Mouse (Mus musculus): ENCODE measurements around the gene Dhx29. TPM values are rescaled to one million over a fixed set of nuclear protein-coding genes. Genes with fewer than 3 reads are reported as not detected.

The Dhx29 gene
- polyA plus RNA-seq, 1 experiment from 2014 or later: 36.6 TPM

GRCm38 (mm10) chr13:112941879-112942330, 14.7 kb downstream of the Dhx29 start:
- no peak overlapping the region for H3K27ac ChIP-seq
- peaks cover 67% of the 10 kb centered on the region for H3K36me3 ChIP-seq
- no peaks in the 10 kb centered on the region for H3K27me3 ChIP-seq (replicated peaks)
- no peaks in the 10 kb centered on the region for H3K4me1 ChIP-seq
- H3K4me3 ChIP-seq: no peak overlapping the region
- ATAC-seq (ENCODE audit: low FRiP score, low read depth): no peak
- H3K4me2 ChIP-seq (replicated peaks): no peak overlapping the region
- WGBS: 73% methylated on average over 15 of the region's 15 CpGs
- H3K9ac ChIP-seq: no peak overlapping the region
- H3K9me3 ChIP-seq: no peaks in the 10 kb centered on the region

- H3K36me3 ChIP-seq: peaks cover 74% of the 10 kb centered on the region
- no peaks in the 10 kb centered on the region for H3K9me3 ChIP-seq
- no peaks in the 10 kb centered on the region for H3K27me3 ChIP-seq (replicated peaks)
- no peaks in the 10 kb centered on the region for H3K4me1 ChIP-seq
- 94% methylated on average over 9 of the region's 9 CpGs for WGBS
- H3K4me2 ChIP-seq (replicated peaks): no peak overlapping the region
- ATAC-seq (ENCODE audit: low FRiP score, low read depth): no peak
- H3K4me3 ChIP-seq: no peak overlapping the region
- H3K9ac ChIP-seq: no peak overlapping the region
- no peak overlapping the region for H3K27ac ChIP-seq
Observed at GRCm38 (mm10) chr13:112945312-112945711, 18.1 kb downstream of the Dhx29 start.

- Histone ChIP-seq H3K4me1 (no peaks in the 10 kb centered on the region), H3K27me3 (replicated peaks) (no peaks in the 10 kb centered on the region), H3K27ac (no peak overlapping the region), H3K4me3 (no peak overlapping the region), H3K9ac (no peak overlapping the region), H3K36me3 (peaks cover 80% of the 10 kb centered on the region), H3K4me2 (replicated peaks) (no peak overlapping the region), H3K9me3 (no peaks in the 10 kb centered on the region)
- ATAC-seq (ENCODE audit: low FRiP score, low read depth): no peak
- 89% methylated on average over 6 of the region's 6 CpGs for WGBS
Observed at GRCm38 (mm10) chr13:112945900-112946299, 18.6 kb downstream of the Dhx29 start.

GRCm38 (mm10) chr13:112954067-112954466, 26.8 kb downstream of the Dhx29 start:
- H3K4me1 ChIP-seq: no peaks in the 10 kb centered on the region
- H3K9ac ChIP-seq: no peak overlapping the region
- H3K27me3 ChIP-seq (replicated peaks): no peaks in the 10 kb centered on the region
- peaks cover 78% of the 10 kb centered on the region for H3K36me3 ChIP-seq
- no peak for ATAC-seq (ENCODE audit: low FRiP score, low read depth)
- H3K27ac ChIP-seq: no peak overlapping the region
- no peak overlapping the region for H3K4me2 ChIP-seq (replicated peaks)
- H3K9me3 ChIP-seq: no peaks in the 10 kb centered on the region
- H3K4me3 ChIP-seq: no peak overlapping the region
- WGBS: 93% methylated on average over 8 of the region's 8 CpGs

GRCm38 (mm10) chr13:112963081-112963480, 35.8 kb downstream of the Dhx29 start:
- ATAC-seq (ENCODE audit: low FRiP score, low read depth): no peak
- H3K4me2 ChIP-seq (replicated peaks): no peak overlapping the region
- no peak overlapping the region for H3K9ac ChIP-seq
- peaks cover 63% of the 10 kb centered on the region for H3K36me3 ChIP-seq
- WGBS: 86% methylated on average over 5 of the region's 5 CpGs
- H3K27me3 ChIP-seq (replicated peaks): no peaks in the 10 kb centered on the region
- no peaks in the 10 kb centered on the region for H3K4me1 ChIP-seq
- no peaks in the 10 kb centered on the region for H3K9me3 ChIP-seq
- H3K4me3 ChIP-seq: no peak overlapping the region
- no peak overlapping the region for H3K27ac ChIP-seq

- no peak overlapping the region for H3K4me2 ChIP-seq (replicated peaks)
- no peak overlapping the region for H3K9ac ChIP-seq
- no peak overlapping the region for H3K4me3 ChIP-seq
- ATAC-seq (ENCODE audit: low FRiP score, low read depth): no peak
- no peaks in the 10 kb centered on the region for H3K9me3 ChIP-seq
- H3K27me3 ChIP-seq (replicated peaks): no peaks in the 10 kb centered on the region
- H3K36me3 ChIP-seq: peaks cover 61% of the 10 kb centered on the region
- no peaks in the 10 kb centered on the region for H3K4me1 ChIP-seq
- 93% methylated on average over 12 of the region's 12 CpGs for WGBS
- no peak overlapping the region for H3K27ac ChIP-seq
Observed at GRCm38 (mm10) chr13:112964421-112964820, 37.2 kb downstream of the Dhx29 start.

GRCm38 (mm10) chr13:112967267-112967666, 40.0 kb downstream of the Dhx29 start:
- Histone ChIP-seq H3K9me3 (no peaks in the 10 kb centered on the region), H3K4me2 (replicated peaks) (no peak overlapping the region), H3K27ac (no peak overlapping the region), H3K4me3 (no peak overlapping the region), H3K27me3 (replicated peaks) (no peaks in the 10 kb centered on the region), H3K4me1 (no peaks in the 10 kb centered on the region), H3K9ac (no peak overlapping the region), H3K36me3 (peaks cover 49% of the 10 kb centered on the region)
- no peak for ATAC-seq (ENCODE audit: low FRiP score, low read depth)
- WGBS: 94% methylated on average over 5 of the region's 5 CpGs

GRCm38 (mm10) chr13:112976720-112977119, 49.5 kb downstream of the Dhx29 start:
- Histone ChIP-seq H3K9me3 (no peaks in the 10 kb centered on the region), H3K27ac (no peak overlapping the region), H3K4me1 (no peaks in the 10 kb centered on the region), H3K27me3 (replicated peaks) (peaks cover 16% of the 10 kb centered on the region; the same call in 1 of the 2 replicates), H3K36me3 (no peaks in the 10 kb centered on the region), H3K4me3 (no peak overlapping the region), H3K4me2 (replicated peaks) (no peak overlapping the region), H3K9ac (no peak overlapping the region)
- no peak for ATAC-seq (ENCODE audit: low FRiP score, low read depth)
- 46% methylated on average over 10 of the region's 10 CpGs for WGBS

GRCm38 (mm10) chr13:112985605-112986450, 58.6 kb downstream of the Dhx29 start:
- Histone ChIP-seq H3K9me3 (no peaks in the 10 kb centered on the region), H3K4me1 (peaks cover 34% of the 10 kb centered on the region), H3K27me3 (replicated peaks) (peaks cover 63% of the 10 kb centered on the region), H3K9ac (no peak overlapping the region), H3K36me3 (no peaks in the 10 kb centered on the region), H3K4me2 (replicated peaks) (peak overlapping the region; percentile 84), H3K27ac (no peak overlapping the region), H3K4me3 (no peak overlapping the region)
- 3% methylated on average over 17 of the region's 18 CpGs for WGBS
- no peak for ATAC-seq (ENCODE audit: low FRiP score, low read depth)

GRCm38 (mm10) chr13:112986451-112986950, 59.2 kb downstream of the Dhx29 start:
- H3K9ac ChIP-seq: no peak overlapping the region
- H3K4me2 ChIP-seq (replicated peaks): peak overlapping the region; percentile 84
- no peak overlapping the region for H3K27ac ChIP-seq
- H3K4me1 ChIP-seq: peaks cover 34% of the 10 kb centered on the region
- H3K27me3 ChIP-seq (replicated peaks): peaks cover 70% of the 10 kb centered on the region
- under 1% methylated on average over 17 of the region's 17 CpGs for WGBS
- no peak for ATAC-seq (ENCODE audit: low FRiP score, low read depth)
- H3K36me3 ChIP-seq: no peaks in the 10 kb centered on the region
- H3K4me3 ChIP-seq: no peak overlapping the region
- no peaks in the 10 kb centered on the region for H3K9me3 ChIP-seq

- Histone ChIP-seq H3K36me3 (no peaks in the 10 kb centered on the region), H3K4me1 (peaks cover 34% of the 10 kb centered on the region), H3K27me3 (replicated peaks) (peaks cover 73% of the 10 kb centered on the region), H3K9ac (0 out of 2 replicates have a peak within 1 kb of the TSS, but pooled peaks have one; percentile 19), H3K9me3 (no peaks in the 10 kb centered on the region), H3K4me3 (peak within 1 kb of the TSS; percentile 45), H3K27ac (no peak within 1 kb of the TSS), H3K4me2 (replicated peaks) (peak within 1 kb of the TSS; percentile 84)
- ATAC-seq (ENCODE audit: low FRiP score, low read depth): peak; percentile 92
- WGBS: under 1% methylated on average over 47 of the region's 47 CpGs
Observed at GRCm38 (mm10) chr13:112987532-112987943, 60.3 kb downstream of the Dhx29 start, which contains the start of gene Ccno. Ccno (plus strand) TSS chr13:112987802.

GRCm38 (mm10) chr13:112987991-112988390, 60.7 kb downstream of the Dhx29 start:
- Histone ChIP-seq H3K27me3 (replicated peaks) (peaks cover 76% of the 10 kb centered on the region), H3K27ac (no peak overlapping the region), H3K4me3 (peak overlapping the region; percentile 45), H3K9me3 (no peaks in the 10 kb centered on the region), H3K4me2 (replicated peaks) (peak overlapping the region; percentile 84), H3K4me1 (peaks cover 34% of the 10 kb centered on the region), H3K36me3 (no peaks in the 10 kb centered on the region), H3K9ac (0 out of 2 replicates have a peak overlapping the region, but pooled peaks have one; percentile 19)
- peak; percentile 48 for ATAC-seq (ENCODE audit: low FRiP score, low read depth)
- WGBS: under 1% methylated on average over 39 of the region's 39 CpGs

All from neural tube, embryonic 12.5 days (tissue).